Mouse (Mus musculus): ENCODE measurements around the gene Slc22a16.

DNA sequence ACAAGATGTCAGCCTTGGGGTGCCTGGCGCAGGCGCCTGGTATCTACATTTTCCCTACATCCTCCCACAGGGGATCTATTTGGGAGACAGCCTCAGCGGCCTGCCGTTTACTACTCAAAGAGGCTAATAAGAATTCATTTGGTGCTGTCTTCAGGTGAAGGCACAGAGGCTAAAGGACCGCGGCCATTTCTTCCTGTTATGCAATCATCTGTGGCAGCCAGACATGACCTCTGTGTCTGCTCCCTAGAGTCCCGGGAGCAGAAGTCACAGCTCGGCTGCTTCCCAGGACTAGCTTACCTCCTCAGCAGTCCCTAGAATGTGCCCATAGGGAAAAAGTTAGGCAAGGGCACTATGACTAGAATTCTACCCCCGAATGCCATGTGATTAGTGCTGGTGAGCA, 60.8 kb downstream of the Slc22a16 start:
- no peak for TF ChIP-seq ZC3H11A (IDR thresholded peaks at IDR 0.05; ENCODE audit: borderline replicate concordance, low read depth, low read length)
- no peak for TF ChIP-seq ZNF384 (IDR thresholded peaks at IDR 0.05; ENCODE audit: low read depth, low read length)
- TF ChIP-seq MAFK (IDR thresholded peaks at IDR 0.05; ENCODE audit: insufficient read depth, low read depth, low read length) = no peak
- TF ChIP-seq CHD2 (IDR thresholded peaks at IDR 0.05; ENCODE audit: low read depth, low read length) = no peak
- TF ChIP-seq HCFC1 (IDR thresholded peaks at IDR 0.05; ENCODE audit: borderline replicate concordance, insufficient read depth, low read length) = no peak

All from ES-E14 (cell line).